Mouse (Mus musculus): ENCODE measurements around the gene Clca4b.
"Not testable (repeated sequence)": the region's sequence is repeated elsewhere in the genome, so short reads cannot be mapped to it uniquely, and the experiment has no call there.

Clca4b gene

DNA sequence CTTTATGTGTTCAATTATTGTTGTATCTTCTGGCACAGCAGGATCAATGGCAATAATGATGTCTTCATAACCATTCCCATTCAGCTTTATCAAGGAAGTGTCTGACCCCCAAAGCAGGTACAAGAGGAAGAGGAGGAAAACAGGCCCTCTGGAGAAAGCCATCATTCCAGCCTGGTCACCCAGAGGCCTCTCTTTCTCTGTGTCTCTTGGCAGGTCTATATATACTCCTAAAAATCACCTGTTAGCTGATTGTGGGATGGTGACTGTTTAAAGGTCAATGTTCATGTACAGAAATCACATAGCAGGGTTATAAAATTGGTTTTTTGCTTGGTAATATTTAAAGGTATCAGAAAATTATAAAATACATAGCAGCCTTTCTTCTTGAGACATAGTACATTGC, at the start of gene Clca4b:
Clca4b (minus strand) TSS at position 195 of the 400 bp plus-strand sequence.
- DNase-seq (ENCODE audit: low spot score) = no peak

DNA sequence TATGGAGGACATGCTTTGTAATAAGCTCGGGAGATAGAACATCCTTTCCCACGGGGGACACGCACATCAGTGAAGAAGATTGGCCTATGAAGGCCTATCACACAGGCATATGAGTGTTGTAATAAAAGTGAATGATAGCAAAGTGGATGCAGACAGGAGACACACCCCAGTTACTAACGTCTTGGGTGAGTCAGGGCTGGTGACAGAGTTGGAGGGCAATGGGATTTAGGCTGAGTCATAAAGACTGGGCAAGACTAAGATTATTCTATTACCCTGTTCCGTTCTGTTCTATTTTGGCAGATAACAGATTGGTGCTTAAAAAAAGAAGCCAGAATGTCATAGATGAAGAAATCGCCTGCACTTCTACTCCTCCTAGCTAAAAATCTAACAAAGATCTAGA, 48.2 kb upstream of the Clca4b start:
- no peak for DNase-seq (ENCODE audit: low spot score)

DNA sequence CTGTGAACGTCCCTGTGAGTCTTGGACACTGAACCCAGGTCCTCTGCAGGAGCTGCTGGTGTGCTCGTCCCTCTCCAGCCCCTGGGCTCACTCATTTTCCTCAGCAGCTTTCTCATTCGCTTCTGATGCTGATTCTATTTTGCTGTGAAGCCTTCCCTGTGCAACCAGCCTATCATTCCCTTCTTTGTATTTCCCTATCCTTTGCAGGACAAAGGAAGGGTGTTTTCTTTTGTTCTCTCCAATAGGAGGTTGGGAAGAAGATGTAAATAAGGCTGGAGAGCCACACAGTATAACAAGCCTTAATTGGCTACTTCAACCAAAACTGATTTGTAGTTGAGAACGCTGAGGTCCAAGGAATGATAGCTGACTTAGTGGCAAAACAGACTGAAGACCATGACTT, 45.3 kb upstream of the Clca4b start:
- no peak for DNase-seq (ENCODE audit: low spot score)

DNA sequence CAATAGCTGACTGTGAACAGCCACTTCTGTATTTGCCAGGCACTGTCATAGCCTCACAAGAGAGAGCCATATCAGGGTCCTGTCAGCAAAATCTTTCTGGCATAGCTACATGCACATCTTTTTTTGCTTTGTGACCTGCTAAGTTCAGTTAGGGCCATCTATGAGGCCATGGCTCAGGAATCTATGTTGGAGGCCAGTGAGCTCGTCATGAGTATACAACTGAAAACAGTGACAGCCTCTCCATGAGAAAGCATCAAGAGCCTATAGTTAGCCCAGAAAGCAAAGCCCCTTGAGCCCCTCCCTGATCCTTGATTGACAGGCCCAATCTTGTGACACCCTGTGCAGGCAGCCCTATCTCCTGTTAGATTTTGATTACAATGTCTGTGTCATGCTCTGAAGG, 43.8 kb upstream of the Clca4b start:
- DNase-seq (ENCODE audit: low spot score) = no peak

DNA sequence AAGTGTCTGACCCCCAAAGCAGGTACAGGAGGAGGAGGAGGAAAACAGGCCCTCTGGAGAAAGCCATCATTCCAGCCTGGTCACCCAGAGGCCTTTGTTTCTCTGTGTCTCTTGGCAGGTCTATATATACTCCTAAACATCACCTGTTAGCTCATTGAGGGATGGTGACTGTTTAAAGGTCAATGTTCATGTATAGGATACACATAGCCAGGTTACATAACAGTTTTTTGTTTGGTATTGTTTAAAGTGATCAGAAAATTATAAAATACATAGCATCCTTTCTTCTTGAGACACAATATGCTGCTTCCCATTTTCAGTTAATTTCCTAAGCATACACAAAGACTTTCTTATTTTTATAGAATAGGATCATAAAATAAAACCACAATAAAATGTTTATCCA, 42.6 kb upstream of the Clca4b start, which contains the start of gene Clca4a:
Clca4a (minus strand) TSS at position 101 of the 400 bp plus-strand sequence.
- DNase-seq (ENCODE audit: low spot score) = no peak

DNA sequence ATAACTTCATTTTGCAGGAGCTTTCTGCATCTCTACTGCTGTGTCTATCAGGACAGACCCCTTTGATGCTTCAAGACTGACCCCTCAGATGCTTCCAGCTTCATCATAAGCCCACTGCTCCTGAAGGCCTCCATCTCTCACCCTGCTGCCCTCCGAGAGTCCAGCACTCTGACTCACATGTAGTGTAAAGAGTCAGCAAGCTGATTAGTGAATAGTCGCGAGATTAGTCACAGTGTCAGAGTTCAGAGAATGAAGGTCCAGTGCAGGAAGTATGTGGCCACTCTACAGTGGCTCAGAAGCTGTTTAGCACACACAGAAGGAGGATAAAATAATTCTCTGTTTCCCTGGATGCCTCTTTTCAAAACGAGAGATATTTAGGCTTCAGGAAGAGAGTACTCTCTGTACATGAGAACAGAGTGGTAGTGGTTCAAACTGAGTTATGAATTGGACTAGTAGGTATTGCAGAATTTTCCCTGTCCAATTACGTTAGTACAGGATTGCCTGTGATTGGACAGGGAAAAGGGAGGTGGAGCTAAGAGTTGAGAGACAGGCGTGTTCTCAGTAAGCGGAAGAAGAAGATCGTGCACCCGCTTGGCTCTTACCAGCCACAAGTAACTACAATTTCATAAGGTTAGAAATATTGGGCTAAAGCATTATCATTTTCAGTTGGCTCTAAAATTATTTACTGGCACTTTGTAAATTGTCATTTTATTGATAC, 39.4 kb upstream of the Clca4b start:
- no peak for DNase-seq (ENCODE audit: low spot score)

DNA sequence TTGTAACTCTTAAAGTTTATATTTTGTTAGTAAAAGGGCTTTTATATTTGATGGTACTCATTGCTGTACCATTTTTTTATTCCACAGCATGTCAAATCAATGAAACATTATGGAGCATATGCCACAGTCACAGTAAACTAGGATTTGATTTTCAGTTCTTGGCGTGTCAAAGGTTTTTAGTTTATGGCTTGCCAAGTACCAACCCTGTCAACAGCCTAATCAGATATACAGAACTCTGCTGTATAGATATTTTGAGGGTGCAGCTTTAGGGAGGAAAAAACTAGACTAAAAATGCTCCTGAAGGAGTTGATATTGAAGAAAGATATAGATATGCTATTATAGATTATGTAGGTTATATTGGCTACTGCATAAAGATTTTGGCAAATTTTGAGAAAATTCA, 37.4 kb upstream of the Clca4b start:
- DNase-seq (ENCODE audit: low spot score) = no peak

DNA sequence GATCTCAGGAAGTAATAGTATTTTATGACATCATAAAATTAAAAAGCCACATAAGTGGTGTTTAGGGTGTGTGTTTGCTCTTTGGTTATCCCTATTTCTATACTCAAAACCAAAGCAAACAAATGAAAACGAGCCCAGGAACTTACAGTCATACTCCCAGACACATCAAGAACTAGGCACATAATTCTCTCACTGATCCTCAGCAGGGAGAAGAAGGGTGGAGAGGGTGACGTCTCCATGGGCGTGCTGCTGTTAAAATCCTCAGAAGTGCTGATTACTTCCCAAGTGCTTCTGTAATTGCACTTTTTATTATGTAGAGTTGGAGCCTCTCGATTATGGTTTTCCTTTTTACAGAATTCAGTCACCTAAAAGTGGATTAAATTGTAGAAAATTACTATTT, 33.7 kb upstream of the Clca4b start:
- DNase-seq (ENCODE audit: low spot score) = no peak

DNA sequence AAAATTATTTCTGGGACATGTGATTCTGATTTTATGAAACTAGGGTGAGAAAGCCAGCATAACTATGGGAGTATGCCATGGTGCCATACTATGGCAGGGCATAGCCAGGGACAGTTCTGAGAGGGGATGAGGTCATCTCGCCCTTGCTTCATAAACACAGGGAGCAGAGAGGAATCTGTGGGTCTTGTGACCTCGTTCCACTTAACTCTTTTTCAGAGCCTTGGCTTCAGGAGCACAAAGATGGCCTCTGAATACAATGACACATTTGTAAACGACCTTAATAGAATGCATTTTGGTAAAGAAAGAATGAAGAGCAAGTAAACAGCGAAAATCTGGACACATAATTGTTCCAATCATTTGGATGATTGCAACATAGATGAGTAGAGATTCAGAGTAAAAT, 18.5 kb upstream of the Clca4b start:
- no peak for DNase-seq (ENCODE audit: low spot score)

DNA sequence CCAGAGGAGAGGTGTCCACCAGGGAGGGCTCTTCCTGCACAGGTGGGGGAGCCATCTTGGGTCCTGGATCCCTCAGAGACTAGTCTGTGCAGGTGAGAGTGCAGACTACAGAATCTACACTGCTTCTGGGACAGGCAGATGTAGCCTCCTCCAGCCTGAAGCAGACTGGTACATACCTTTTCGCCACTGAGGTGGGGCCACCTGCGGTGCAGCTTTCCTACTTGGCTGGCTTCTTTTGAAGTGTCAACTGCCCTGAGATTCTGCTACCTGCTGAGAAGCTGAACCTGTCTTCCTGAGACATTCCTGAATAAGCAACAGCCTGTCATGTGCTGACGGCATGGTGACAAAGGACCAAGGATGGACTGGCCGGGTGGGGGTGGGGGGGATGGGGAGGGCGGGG, 15.0 kb upstream of the Clca4b start:
- DNase-seq (ENCODE audit: low spot score) = not testable (repeated sequence)

DNA sequence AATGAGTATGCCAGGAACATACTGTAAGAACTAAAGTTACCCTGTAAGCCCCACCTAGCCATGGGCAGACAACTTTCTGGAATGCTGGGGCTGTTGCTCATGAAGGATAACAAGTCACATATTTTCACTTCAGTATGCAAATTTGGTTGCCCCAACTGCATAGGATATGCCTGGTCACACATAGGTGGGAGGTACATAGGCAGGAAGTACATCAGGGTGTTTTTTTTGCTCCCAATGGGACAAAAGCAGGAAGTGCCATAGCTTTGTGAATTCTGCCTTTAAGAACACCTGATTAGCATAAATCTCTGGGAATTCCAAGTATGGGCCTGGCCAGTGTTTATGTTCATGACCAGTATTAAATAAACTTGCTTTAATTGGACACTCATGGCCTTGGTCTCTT, 1.3 kb upstream of the Clca4b start:
- DNase-seq (ENCODE audit: low spot score) = not testable (repeated sequence)

DNA sequence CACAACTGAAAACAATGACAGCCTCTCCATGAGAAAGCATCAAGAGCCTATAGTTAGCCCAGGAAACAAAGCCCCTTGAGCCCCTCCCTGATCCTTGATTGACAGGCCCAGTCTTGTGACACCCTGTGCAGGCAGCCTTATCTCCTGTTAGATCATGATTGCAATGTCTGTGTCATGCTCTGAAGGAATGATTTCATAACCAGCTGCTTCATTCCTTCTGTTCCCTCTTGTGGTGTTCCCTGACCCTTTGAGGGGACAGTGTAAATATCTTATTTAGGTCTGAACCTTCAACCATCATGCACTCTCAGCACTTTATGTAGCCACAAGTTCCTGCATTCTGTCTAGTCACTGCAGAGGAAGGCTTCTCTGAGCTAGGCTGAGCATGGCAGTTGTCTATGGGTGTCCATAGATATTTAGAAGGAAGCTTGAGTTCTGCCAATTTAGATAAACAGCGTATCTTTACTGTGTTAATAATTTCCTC, 722 bp upstream of the Clca4b start:
- no peak for DNase-seq (ENCODE audit: low spot score)

DNA sequence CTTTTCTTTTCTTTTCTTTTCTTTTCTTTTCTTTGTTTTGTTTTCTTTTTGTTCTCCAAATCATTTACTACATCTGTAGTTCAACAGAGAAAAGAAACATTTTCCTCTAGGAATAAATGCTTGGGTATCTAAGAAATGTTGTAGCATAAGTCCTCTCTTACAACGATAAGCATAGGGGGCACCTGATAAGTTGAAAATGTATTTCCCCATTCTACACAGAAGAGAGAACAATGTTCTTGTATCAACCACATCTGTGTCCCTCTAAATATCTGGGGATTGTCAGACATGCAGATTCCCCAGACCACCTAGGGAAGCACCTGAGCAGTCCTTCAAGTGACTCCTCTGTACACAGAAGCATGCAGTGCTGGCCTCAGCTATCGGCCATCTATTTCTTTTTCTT, 18.3 kb downstream of the Clca4b start:
- no peak for DNase-seq (ENCODE audit: low spot score)

DNA sequence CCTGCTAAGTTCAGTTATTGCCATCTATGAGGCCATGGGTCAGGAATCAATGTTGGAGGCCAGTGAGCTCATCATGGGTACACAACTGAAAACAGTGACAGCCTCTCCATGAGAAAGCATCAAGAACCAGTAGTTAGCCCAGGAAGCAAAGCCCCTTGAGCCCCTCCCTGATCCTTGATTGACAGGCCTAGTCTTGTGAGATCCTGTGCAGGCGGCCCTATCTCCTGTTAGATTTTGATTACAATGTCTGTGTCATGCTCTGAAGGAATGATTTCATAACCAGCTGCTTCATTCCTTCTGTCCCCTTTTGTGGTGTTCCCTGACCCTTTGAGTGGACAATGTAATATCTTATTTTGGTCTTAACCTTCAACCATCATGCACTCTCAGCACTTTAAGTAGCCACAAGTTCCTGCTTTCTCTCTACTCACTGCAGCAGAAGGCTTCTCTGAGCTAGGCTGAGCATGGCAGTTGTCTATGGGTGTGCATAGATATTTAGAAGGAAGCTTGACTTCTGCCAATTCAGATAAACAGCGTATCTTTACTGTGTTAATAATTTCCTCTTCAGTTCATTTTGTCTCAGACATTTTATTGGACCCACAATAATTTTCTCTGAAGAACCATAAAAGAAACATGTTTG, 35.2 kb downstream of the Clca4b start:
- DNase-seq (ENCODE audit: low spot score) = no peak

DNA sequence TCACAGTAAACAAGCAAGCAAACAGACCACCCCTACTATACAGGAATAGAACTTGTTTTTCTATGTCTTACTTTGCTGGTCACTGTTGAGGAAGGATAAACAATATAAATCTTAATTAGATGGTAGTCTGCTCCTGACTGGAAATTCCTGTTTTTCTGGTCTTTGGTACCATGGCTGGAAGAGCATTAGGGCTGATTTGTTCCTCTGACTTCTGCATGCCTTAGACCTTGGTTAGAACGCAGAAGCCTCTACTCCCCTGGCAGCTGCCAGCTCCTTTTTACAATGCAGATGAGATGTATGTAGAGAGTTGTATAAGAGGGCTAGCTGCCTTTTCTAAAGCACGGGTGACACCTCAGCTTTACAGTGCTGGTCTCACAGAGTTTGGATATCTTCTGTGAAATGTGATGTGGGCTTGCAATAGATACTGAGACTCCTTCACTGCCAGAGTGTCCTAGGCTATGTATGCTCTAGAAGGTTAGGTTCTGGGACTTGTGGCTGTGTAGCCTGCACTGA, 42.0 kb downstream of the Clca4b start:
- no peak for DNase-seq (ENCODE audit: low spot score)

DNA sequence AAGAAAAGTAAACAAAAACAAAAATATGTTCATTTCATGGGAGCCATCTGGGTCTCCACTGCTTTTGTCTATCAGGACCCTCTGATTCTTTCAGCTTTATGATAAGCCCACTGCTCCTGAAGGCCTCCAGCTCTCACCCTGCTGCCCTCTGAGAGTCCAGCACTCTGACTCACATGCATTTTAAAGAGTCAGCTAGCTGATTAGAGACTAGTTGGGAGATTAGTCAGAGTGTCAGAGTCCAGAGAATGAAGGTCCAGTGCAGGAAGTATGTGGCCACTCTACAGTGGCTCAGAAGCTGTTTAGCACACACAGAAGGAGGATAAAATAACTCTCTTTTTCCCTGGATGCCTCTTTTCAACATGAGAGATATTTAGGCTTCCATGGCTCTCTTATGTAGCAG, 45.4 kb downstream of the Clca4b start:
- DNase-seq (ENCODE audit: low spot score) = no peak

DNA sequence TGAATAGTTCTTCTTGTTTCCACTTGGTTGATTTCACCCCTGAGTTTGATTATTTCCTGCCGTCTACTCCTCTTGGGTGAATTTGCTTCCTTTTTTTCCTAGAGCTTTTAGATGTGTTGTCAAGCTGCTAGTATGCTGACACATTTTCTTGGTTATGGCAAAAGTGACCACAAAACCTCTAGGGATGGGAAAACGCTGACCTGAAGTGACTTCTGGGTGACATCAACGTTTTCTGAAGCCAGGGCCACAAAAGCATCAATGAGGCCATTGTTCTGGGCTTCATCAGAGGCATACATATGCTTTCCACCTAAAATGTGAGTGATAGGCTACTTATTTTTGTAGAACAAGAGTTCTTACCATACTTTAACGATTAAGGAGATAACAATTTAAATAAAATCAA, 60.3 kb downstream of the Clca4b start:
- DNase-seq (ENCODE audit: low spot score) = not testable (repeated sequence)

Measured in testis, postnatal 14 days (tissue).